Mouse (Mus musculus) heart, postnatal 0 days (tissue): ENCODE measurements around the gene Rbm41.

Experiments
- CTCF ChIP-seq: IDR thresholded peaks from 2 replicates; pipeline ENCODE4 v1.5.1; 2016; ENCODE audit warnings: antibody characterized with exemption, control low read depth, low read depth
- EP300 ChIP-seq: IDR thresholded peaks from 2 replicates; pipeline ENCODE4 v1.6.1; 2016; ENCODE audit warnings: antibody characterized with exemption, low read depth

DNA sequence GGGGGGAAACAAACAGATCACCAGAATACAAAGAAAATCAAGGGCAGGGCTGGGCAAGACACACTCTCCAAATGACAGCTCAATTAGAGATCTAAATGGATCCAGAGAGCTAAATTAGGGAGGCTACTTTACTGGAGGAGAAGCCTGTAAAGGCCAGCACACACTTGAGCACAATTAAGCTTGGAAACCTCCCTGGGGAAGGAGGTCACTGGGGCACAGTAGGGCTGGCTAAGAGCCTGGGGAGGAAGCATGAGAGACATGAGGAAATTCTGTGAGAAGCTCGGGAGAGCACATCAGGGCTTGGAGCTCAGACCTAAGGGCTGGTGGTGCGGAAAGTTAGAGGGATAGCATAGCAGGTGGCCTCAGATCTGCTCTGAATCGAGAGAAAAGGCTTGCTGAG, 120.5 kb downstream of the Rbm41 start:
- TF ChIP-seq CTCF: no peak
- TF ChIP-seq EP300: no peak
